Mouse (Mus musculus) heart, embryonic 12.5 days (tissue): ENCODE measurements around the gene Defb48. TPM values are rescaled to one million over a fixed set of nuclear protein-coding genes. Genes with fewer than 3 reads are reported as not detected.

ENCODE experiments used
- ATAC-seq: fragments of 200-750 bp; cut with Nextera tagmentation; 2 replicates; pipeline ENCODE4 v1.8.0; 2017; ENCODE audit warnings: moderate TSS enrichment, moderate library complexity; ENCODE audit not compliant: insufficient number of reproducible peaks, low FRiP score
- H3K27ac ChIP-seq: fragments of 300-500 bp; sonication (generic); 2 replicates; pipeline ENCODE4 v1.5.1; 2016; ENCODE audit warnings: mild to moderate bottlenecking, moderate library complexity; ENCODE audit not compliant: poor library complexity, severe bottlenecking
- H3K27me3 ChIP-seq: fragments of 300-500 bp; sonication (generic); replicated peaks from 2 replicates; pipeline ENCODE4 v1.6.1; 2016; ENCODE audit warnings: mild to moderate bottlenecking, moderate library complexity
- H3K36me3 ChIP-seq: fragments of 300-500 bp; sonication (generic); 2 replicates; pipeline ENCODE4 v1.6.1; 2016; ENCODE audit warnings: mild to moderate bottlenecking, moderate library complexity
- H3K4me1 ChIP-seq: fragments of 300-500 bp; sonication (generic); replicated peaks from 2 replicates; pipeline ENCODE4 v1.6.1; 2016; ENCODE audit warnings: mild to moderate bottlenecking
- H3K4me2 ChIP-seq: fragments of 300-500 bp; sonication (generic); 2 replicates; pipeline ENCODE4 v1.6.1; 2016; ENCODE audit warnings: mild to moderate bottlenecking, moderate library complexity
- H3K4me3 ChIP-seq: fragments of 300-500 bp; sonication (generic); 2 replicates; pipeline ENCODE4 v1.5.1; 2016; ENCODE audit warnings: mild to moderate bottlenecking
- H3K9ac ChIP-seq: fragments of 300-500 bp; sonication (generic); 2 replicates; pipeline ENCODE4 v1.6.1; 2016; ENCODE audit warnings: mild to moderate bottlenecking, moderate library complexity
- H3K9me3 ChIP-seq: fragments of 300-500 bp; sonication (generic); replicated peaks from 2 replicates; pipeline ENCODE4 v1.6.1; 2016; ENCODE audit warnings: mild to moderate bottlenecking, moderate library complexity
- WGBS: fragments of 180-500 bp; shearing (Covaris S2); methylation state at CpG from one replicate; pipeline ENCODE4 v1.1.7; 2016; 5-methylcytosine and 5-hydroxymethylcytosine counted together
- polyA plus RNA-seq: library from polyadenylated mRNA; unstranded; fragments of >200 nt; fragmentation: Nextera tagmentation; extraction: Ambion mirVana; gene quantifications from 2 replicates; pipeline ENCODE4 v1.2.1, GENCODE M21; 2016

Defb48 gene
- polyA plus RNA-seq, 1 experiment from 2014 or later = not detected

DNA sequence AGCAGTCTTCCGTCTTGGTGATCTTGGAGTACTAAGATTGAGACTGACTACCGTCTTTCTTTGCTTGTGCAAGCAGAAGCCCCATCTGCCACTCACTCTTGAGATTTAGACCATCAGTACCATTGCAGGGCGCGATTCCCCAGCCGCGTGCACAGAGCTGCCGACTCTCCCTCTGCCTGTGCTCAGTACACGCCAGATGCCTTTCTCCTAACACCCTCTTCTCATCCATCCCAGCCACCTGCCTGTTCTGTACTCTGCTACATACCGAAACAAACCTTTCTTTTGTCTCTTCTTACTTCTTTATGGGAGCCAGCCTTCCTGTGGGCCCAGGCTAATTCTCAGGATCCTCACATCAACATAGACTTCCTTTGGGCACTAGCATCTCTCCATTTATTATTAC lies 48.9 kb downstream of the Defb48 start:
- ATAC-seq = no peak
- H3K9ac ChIP-seq = no peak overlapping the region
- H3K27me3 ChIP-seq = no peaks in the 10 kb centered on the region
- no peak overlapping the region for H3K4me2 ChIP-seq
- peaks cover 4% of the 10 kb centered on the region; the same call in 1 of the 2 replicates for H3K9me3 ChIP-seq
- no peak overlapping the region for H3K4me3 ChIP-seq
- H3K36me3 ChIP-seq = peaks cover 40% of the 10 kb centered on the region
- 75% methylated on average over 9 of the region's 9 CpGs for WGBS
- no peaks in the 10 kb centered on the region for H3K4me1 ChIP-seq
- no peak overlapping the region for H3K27ac ChIP-seq

DNA sequence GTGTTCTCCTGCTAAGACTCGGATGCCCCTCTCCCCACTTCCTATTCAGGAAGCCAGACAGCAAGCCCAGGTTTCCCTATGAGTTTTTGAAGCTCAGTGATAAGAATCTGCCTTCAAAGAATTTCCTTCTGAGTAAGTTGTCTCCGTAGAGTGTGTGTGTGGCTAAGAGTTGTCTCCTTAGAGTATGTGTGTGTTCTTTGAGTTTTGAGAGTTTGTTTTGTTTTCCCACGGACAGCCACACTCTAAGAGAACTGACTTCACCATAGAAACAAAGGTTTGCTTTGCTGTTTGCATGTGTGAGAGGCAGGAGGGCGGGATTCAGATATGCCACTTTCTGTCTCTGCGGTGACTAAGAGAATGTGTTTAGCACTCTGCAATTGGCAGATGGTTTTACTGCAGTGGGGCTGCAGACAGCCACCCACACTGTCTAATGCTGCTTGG lies 56.2 kb downstream of the Defb48 start:
- H3K27ac ChIP-seq = no peak overlapping the region
- no peak for ATAC-seq

More for the DNA sequence above, 56.2 kb downstream of the Defb48 start:
- WGBS = 55% methylated on average over 5 of the region's 5 CpGs
- Histone ChIP-seq H3K9me3 (no peaks in the 10 kb centered on the region; the same call in 1 of the 2 replicates), H3K36me3 (peaks cover 29% of the 10 kb centered on the region), H3K4me3 (no peak overlapping the region), H3K9ac (no peak overlapping the region), H3K4me1 (peaks cover 10% of the 10 kb centered on the region; the same call in 1 of the 2 replicates), H3K27me3 (no peaks in the 10 kb centered on the region), H3K4me2 (no peak overlapping the region)

Other genes starting within 250 kb of the Defb48 start
- gene Ints6, start 223.3 kb downstream of the Defb48 start, polyA plus RNA-seq = 22.9 and 31.4 TPM in 2 replicates
- 8.8 and 8.9 TPM in 2 replicates for gene Wdfy2, start 146.8 kb downstream of the Defb48 start, polyA plus RNA-seq
- not detected in 2 replicates for gene Defb47, start 13.6 kb upstream of the Defb48 start, polyA plus RNA-seq
- not detected in 2 replicates for gene Defb43, start 27.3 kb upstream of the Defb48 start, polyA plus RNA-seq
- gene Defb42, start 62.5 kb upstream of the Defb48 start, polyA plus RNA-seq = 3.8 and 4.7 TPM in 2 replicates
- not detected in 2 replicates for gene Defb30, start 65.5 kb upstream of the Defb48 start, polyA plus RNA-seq